Mouse (Mus musculus) stomach, postnatal 0 days (tissue): ENCODE results near the gene Frmd4b.

Experiments used
- CTCF ChIP-seq: IDR thresholded peaks from 2 replicates; pipeline ENCODE4 v1.5.1; 2016; ENCODE audit warnings: antibody characterized with exemption, low read depth, mild to moderate bottlenecking, moderate library complexity
- EP300 ChIP-seq: optimal IDR thresholded peaks from 2 replicates; pipeline ENCODE3; 2016; ENCODE audit warnings: antibody characterized with exemption

DNA sequence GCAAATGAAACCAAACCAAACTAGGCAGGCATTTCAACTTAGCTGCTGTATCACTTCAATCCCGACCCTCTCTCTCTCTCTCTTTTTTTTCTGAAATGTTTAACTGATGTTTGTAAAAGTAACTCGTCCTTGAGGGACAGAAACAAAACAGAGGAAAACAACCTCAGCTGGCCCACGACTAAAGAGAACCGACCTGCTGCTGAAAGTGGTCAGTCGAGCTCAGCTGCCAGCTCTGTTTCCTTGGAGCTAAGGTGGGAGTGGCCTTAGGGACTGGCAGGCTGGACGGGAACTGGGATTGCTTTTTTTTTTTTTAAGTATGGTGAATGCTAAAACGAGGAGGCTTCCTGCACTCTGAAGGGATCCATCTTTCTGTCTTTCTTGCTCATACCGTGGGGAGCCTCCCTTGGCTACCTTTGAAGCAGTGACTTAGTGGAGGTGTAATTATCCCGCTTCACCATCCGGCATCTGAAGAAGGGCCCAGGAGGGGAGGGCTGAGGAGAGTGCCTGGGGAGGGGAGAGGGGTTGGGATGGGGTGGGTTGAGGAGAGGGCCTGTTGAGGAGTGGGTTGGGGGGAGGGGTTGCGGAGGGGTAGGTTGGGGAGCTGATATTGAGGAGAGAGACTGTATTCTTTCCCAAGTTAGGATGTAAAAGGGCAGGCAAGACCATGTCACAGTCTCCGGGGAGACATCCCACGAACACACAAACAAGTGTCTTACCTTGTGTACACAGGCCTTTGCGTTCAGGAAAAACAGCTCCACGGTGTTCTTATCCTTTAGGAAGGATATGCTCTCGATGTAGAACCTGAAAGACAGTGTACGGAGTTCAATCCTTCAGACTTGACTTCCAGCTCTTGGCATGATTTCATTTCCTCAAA lies 221.6 kb downstream of the Frmd4b start:
- TF ChIP-seq CTCF = no peak
- TF ChIP-seq EP300 = no peak
